Mouse (Mus musculus) kidney, embryonic 16.5 days (tissue): Measurements from ENCODE around the gene Mrpl51. TPM values are rescaled to one million over a fixed set of nuclear protein-coding genes. Genes with fewer than 3 reads are reported as not detected.
"Not testable (repeated sequence)": the region's sequence is repeated elsewhere in the genome, so short reads cannot be mapped to it uniquely, and the experiment has no call there.

ENCODE experiments used
- ATAC-seq: fragments of 200-750 bp; cut with Nextera tagmentation; 2 replicates; pipeline ENCODE4 v1.8.0; 2017; ENCODE audit warnings: moderate TSS enrichment; ENCODE audit not compliant: low FRiP score, low TSS enrichment
- H3K27ac ChIP-seq: fragments of 300-500 bp; sonication (generic); 2 replicates; pipeline ENCODE4 v1.5.1; 2014; ENCODE audit warnings: low read length
- H3K27me3 ChIP-seq: fragments of 300-500 bp; sonication (generic); 2 replicates; pipeline ENCODE4 v1.6.1; 2014; ENCODE audit warnings: low read length, control low read depth, mixed read lengths; ENCODE audit not compliant: insufficient read depth
- H3K36me3 ChIP-seq: fragments of 300-500 bp; sonication (generic); 2 replicates; pipeline ENCODE4 v1.6.1; 2014; ENCODE audit warnings: low read length, control low read depth, mixed read lengths; ENCODE audit not compliant: insufficient read depth
- H3K4me1 ChIP-seq: fragments of 300-500 bp; sonication (generic); 2 replicates; pipeline ENCODE4 v1.6.1; 2014; ENCODE audit warnings: low read length, control low read depth, mixed read lengths; ENCODE audit not compliant: insufficient read depth
- H3K4me2 ChIP-seq: fragments of 300-500 bp; sonication (generic); replicated peaks from 2 replicates; pipeline ENCODE4 v1.6.1; 2014; ENCODE audit warnings: low read depth, low read length
- H3K4me3 ChIP-seq: fragments of 300-500 bp; sonication (generic); 2 replicates; pipeline ENCODE4 v1.5.1; 2014; ENCODE audit warnings: mild to moderate bottlenecking, low read length
- H3K9ac ChIP-seq: fragments of 300-500 bp; sonication (generic); replicated peaks from 2 replicates; pipeline ENCODE4 v1.6.1; 2014; ENCODE audit warnings: low read length
- H3K9me3 ChIP-seq: fragments of 300-500 bp; sonication (generic); 2 replicates; pipeline ENCODE4 v1.6.1; 2016; ENCODE audit warnings: low read length, control low read depth
- WGBS: fragments of 180-500 bp; shearing (Covaris S2); extraction: QIAGEN DNeasy Blood & Tissue Kit; methylation state at CpG from one replicate; pipeline ENCODE4 v1.1.7; 2014; 5-methylcytosine and 5-hydroxymethylcytosine counted together
- polyA plus RNA-seq: library from polyadenylated mRNA; unstranded; fragments of >200 nt; fragmentation: Nextera tagmentation; extraction: Ambion mirVana; gene quantifications from 2 replicates; pipeline ENCODE4 v1.2.1, GENCODE M21; 2015

Mrpl51 gene
- polyA plus RNA-seq, 1 experiment from 2014 or later = 228 TPM

GRCm38 (mm10) chr6:125156903-125157614, 34.5 kb upstream of the Mrpl51 start:
- peak overlapping the region; percentile 61; the same call in 1 of the 2 replicates for H3K27ac ChIP-seq
- no peak; the same call in 1 of the 2 replicates for ATAC-seq
- 34% methylated on average over 7 of the region's 7 CpGs for WGBS
- peaks cover 27% of the 10 kb centered on the region for H3K4me1 ChIP-seq
- H3K9me3 ChIP-seq = no peaks in the 10 kb centered on the region
- peak overlapping the region; percentile 24; the same call in 1 of the 2 replicates for H3K9ac ChIP-seq
- peaks cover 32% of the 10 kb centered on the region for H3K36me3 ChIP-seq
- no peaks in the 10 kb centered on the region for H3K27me3 ChIP-seq
- H3K4me3 ChIP-seq = no peak overlapping the region
- H3K4me2 ChIP-seq = no peak overlapping the region

- peaks cover 37% of the 10 kb centered on the region for H3K4me1 ChIP-seq
- H3K9me3 ChIP-seq = no peaks in the 10 kb centered on the region
- ATAC-seq = no peak
- H3K4me3 ChIP-seq = no peak overlapping the region
- no peak overlapping the region for H3K9ac ChIP-seq
- WGBS = 77% methylated on average over 15 of the region's 15 CpGs
- H3K36me3 ChIP-seq = peaks cover 37% of the 10 kb centered on the region
- H3K27me3 ChIP-seq = no peaks in the 10 kb centered on the region
- H3K4me2 ChIP-seq = no peak overlapping the region
- H3K27ac ChIP-seq = no peak overlapping the region
Observed at GRCm38 (mm10) chr6:125158944-125159492, 32.6 kb upstream of the Mrpl51 start.

- no peak overlapping the region for H3K4me2 ChIP-seq
- H3K9ac ChIP-seq = no peak overlapping the region
- H3K27ac ChIP-seq = no peak overlapping the region
- no peaks in the 10 kb centered on the region for H3K27me3 ChIP-seq
- ATAC-seq = no peak
- H3K36me3 ChIP-seq = peaks cover 39% of the 10 kb centered on the region
- H3K9me3 ChIP-seq = no peaks in the 10 kb centered on the region
- peaks cover 39% of the 10 kb centered on the region for H3K4me1 ChIP-seq
- H3K4me3 ChIP-seq = no peak overlapping the region
- 74% methylated on average over 7 of the region's 7 CpGs for WGBS
Observed at GRCm38 (mm10) chr6:125159773-125160557, 31.6 kb upstream of the Mrpl51 start.

- H3K36me3 ChIP-seq = peaks cover 39% of the 10 kb centered on the region
- no peak overlapping the region for H3K4me2 ChIP-seq
- H3K27me3 ChIP-seq = no peaks in the 10 kb centered on the region
- peaks cover 39% of the 10 kb centered on the region for H3K4me1 ChIP-seq
- H3K9ac ChIP-seq = no peak overlapping the region
- ATAC-seq = no peak
- WGBS = 44% methylated on average over 10 of the region's 10 CpGs
- H3K9me3 ChIP-seq = no peaks in the 10 kb centered on the region
- no peak overlapping the region for H3K4me3 ChIP-seq
- H3K27ac ChIP-seq = no peak overlapping the region; the same call in 1 of the 2 replicates
Observed at GRCm38 (mm10) chr6:125160558-125160853, 31.1 kb upstream of the Mrpl51 start.

- no peak for ATAC-seq
Observed at GRCm38 (mm10) chr6:125160854-125161760, 30.5 kb upstream of the Mrpl51 start.

GRCm38 (mm10) chr6:125161971-125162370, 29.6 kb upstream of the Mrpl51 start:
- not testable (repeated sequence) for H3K27ac ChIP-seq, H3K9me3 ChIP-seq, H3K27me3 ChIP-seq, H3K9ac ChIP-seq, H3K4me3 ChIP-seq, H3K4me2 ChIP-seq, ATAC-seq
- Histone ChIP-seq H3K4me1 (peaks cover 48% of the 10 kb centered on the region), H3K36me3 (peaks cover 39% of the 10 kb centered on the region)
- WGBS = 13% methylated on average over 3 of the region's 5 CpGs

More at GRCm38 (mm10) chr6:125160854-125161760, 30.5 kb upstream of the Mrpl51 start:
- Histone ChIP-seq H3K4me3 (no peak overlapping the region), H3K9me3 (no peaks in the 10 kb centered on the region), H3K9ac (no peak overlapping the region), H3K36me3 (peaks cover 39% of the 10 kb centered on the region), H3K27ac (peak overlapping the region; percentile 46; the same call in 1 of the 2 replicates), H3K27me3 (no peaks in the 10 kb centered on the region), H3K4me2 (no peak overlapping the region), H3K4me1 (peaks cover 39% of the 10 kb centered on the region)
- WGBS = 27% methylated on average over 22 of the region's 22 CpGs

GRCm38 (mm10) chr6:125162615-125163305, 28.8 kb upstream of the Mrpl51 start:
- not testable (repeated sequence) for H3K9me3 ChIP-seq, ATAC-seq, H3K27me3 ChIP-seq, H3K4me3 ChIP-seq, H3K9ac ChIP-seq, H3K27ac ChIP-seq
- Histone ChIP-seq H3K4me1 (peaks cover 48% of the 10 kb centered on the region), H3K36me3 (peaks cover 44% of the 10 kb centered on the region), H3K4me2 (peak overlapping the region; percentile 80; the same call in 1 of the 2 replicates)
- WGBS = 75% methylated on average over 10 of the region's 16 CpGs

- no peaks in the 10 kb centered on the region for H3K27me3 ChIP-seq
- H3K27ac ChIP-seq = peak overlapping the region; percentile 95
- H3K4me1 ChIP-seq = peaks cover 47% of the 10 kb centered on the region
- peaks cover 53% of the 10 kb centered on the region for H3K36me3 ChIP-seq
- 4% methylated on average over 20 of the region's 20 CpGs for WGBS
- H3K4me2 ChIP-seq = peak overlapping the region; percentile 80
- ATAC-seq = no peak
- peak overlapping the region; percentile 96 for H3K9ac ChIP-seq
- H3K4me3 ChIP-seq = peak overlapping the region; percentile 93
- H3K9me3 ChIP-seq = no peaks in the 10 kb centered on the region
Observed at GRCm38 (mm10) chr6:125163801-125164657, 27.6 kb upstream of the Mrpl51 start.
